Mouse (Mus musculus) kidney, postnatal 14 days (tissue): ENCODE results near the gene Vcp.
A peak's percentile ranks its signal among the peaks of the same experiment; 100 is the strongest.
"Not testable (repeated sequence)": the region's sequence is repeated elsewhere in the genome, so short reads cannot be mapped to it uniquely, and the experiment has no call there.

Experiments used
- DNase-seq: peaks from one replicate; pipeline ENCODE4 v3.0.0; 2022; ENCODE audit warnings: mixed read lengths

Vcp gene

GRCm38 (mm10) chr4:43029121-43029520, 28.8 kb upstream of the Vcp start:
- no peak for DNase-seq

GRCm38 (mm10) chr4:43025084-43025960, 25.0 kb upstream of the Vcp start, which contains the start of gene Pigo:
TSS of gene Pigo (minus strand) at chr4:43025819.
- peak; percentile 96 for DNase-seq

- no peak for DNase-seq
These were observed 24.4 kb upstream of the Vcp start for GRCm38 (mm10) chr4:43024673-43025072.

GRCm38 (mm10) chr4:43021341-43021740, 21.0 kb upstream of the Vcp start:
- DNase-seq: no peak

- DNase-seq: no peak
These were observed 20.6 kb upstream of the Vcp start for GRCm38 (mm10) chr4:43020876-43021275.

GRCm38 (mm10) chr4:43019641-43020465, 19.5 kb upstream of the Vcp start:
- DNase-seq: no peak

- no peak for DNase-seq
These were observed 18.9 kb upstream of the Vcp start for GRCm38 (mm10) chr4:43019176-43019575.

GRCm38 (mm10) chr4:43018156-43018555, 17.8 kb upstream of the Vcp start:
- no peak for DNase-seq

- no peak for DNase-seq
These were observed 11.8 kb upstream of the Vcp start for GRCm38 (mm10) chr4:43012091-43012490.

- DNase-seq: peak; percentile 90
These were observed 10.1 kb upstream of the Vcp start, which contains the start of gene Fancg for GRCm38 (mm10) chr4:43010161-43011038. TSS of gene Fancg (minus strand) at chr4:43010506.

GRCm38 (mm10) chr4:43005765-43006164, 5.5 kb upstream of the Vcp start:
- DNase-seq: peak; percentile 57

- no peak for DNase-seq
These were observed 4.6 kb upstream of the Vcp start for GRCm38 (mm10) chr4:43004951-43005350.

GRCm38 (mm10) chr4:43002756-43003439, 2.6 kb upstream of the Vcp start:
- no peak for DNase-seq

- DNase-seq: no peak
These were observed 965 bp upstream of the Vcp start for GRCm38 (mm10) chr4:43001272-43001671.

GRCm38 (mm10) chr4:42999451-43000140, 711 bp downstream of the Vcp start:
- DNase-seq: peak; percentile 87

GRCm38 (mm10) chr4:42998022-42998421, 2.3 kb downstream of the Vcp start:
- DNase-seq: no peak

- no peak for DNase-seq
These were observed 12.0 kb downstream of the Vcp start for GRCm38 (mm10) chr4:42988296-42988695.

GRCm38 (mm10) chr4:42980467-42980866, 19.8 kb downstream of the Vcp start:
- not testable (repeated sequence) for DNase-seq

GRCm38 (mm10) chr4:42978062-42978461, 22.2 kb downstream of the Vcp start:
- no peak for DNase-seq

- DNase-seq: no peak
These were observed 26.4 kb downstream of the Vcp start for GRCm38 (mm10) chr4:42973868-42974267.

GRCm38 (mm10) chr4:42972952-42973351, 27.4 kb downstream of the Vcp start:
- no peak for DNase-seq
